Mouse (Mus musculus) left cerebral cortex, postnatal 25 days (tissue): Measurements from ENCODE around the gene Pgap2. TPM values are rescaled to one million over a fixed set of nuclear protein-coding genes. Genes with fewer than 3 reads are reported as not detected.

ENCODE experiments used
- DNase-seq, 2 experiments: peaks; one replicate each; pipeline ENCODE4 v3.0.0; 2022; ENCODE audit warnings: low spot score in 2 of 2, mixed read lengths in 1 of 2
- intact Hi-C: fragments of 180-260 bp; cut with DNase I; formaldehyde crosslinking; loops from one replicate; pipeline ENCODE4 v1.15.1; 2025
- total RNA-seq, 2 experiments: library from RNA; stranded (reverse); gene quantifications; 2 replicates each; pipeline ENCODE4 v1.2.3; 2021

Pgap2 gene
- total RNA-seq, result 10 to 100 TPM; 23.3 to 28.8 TPM

DNA sequence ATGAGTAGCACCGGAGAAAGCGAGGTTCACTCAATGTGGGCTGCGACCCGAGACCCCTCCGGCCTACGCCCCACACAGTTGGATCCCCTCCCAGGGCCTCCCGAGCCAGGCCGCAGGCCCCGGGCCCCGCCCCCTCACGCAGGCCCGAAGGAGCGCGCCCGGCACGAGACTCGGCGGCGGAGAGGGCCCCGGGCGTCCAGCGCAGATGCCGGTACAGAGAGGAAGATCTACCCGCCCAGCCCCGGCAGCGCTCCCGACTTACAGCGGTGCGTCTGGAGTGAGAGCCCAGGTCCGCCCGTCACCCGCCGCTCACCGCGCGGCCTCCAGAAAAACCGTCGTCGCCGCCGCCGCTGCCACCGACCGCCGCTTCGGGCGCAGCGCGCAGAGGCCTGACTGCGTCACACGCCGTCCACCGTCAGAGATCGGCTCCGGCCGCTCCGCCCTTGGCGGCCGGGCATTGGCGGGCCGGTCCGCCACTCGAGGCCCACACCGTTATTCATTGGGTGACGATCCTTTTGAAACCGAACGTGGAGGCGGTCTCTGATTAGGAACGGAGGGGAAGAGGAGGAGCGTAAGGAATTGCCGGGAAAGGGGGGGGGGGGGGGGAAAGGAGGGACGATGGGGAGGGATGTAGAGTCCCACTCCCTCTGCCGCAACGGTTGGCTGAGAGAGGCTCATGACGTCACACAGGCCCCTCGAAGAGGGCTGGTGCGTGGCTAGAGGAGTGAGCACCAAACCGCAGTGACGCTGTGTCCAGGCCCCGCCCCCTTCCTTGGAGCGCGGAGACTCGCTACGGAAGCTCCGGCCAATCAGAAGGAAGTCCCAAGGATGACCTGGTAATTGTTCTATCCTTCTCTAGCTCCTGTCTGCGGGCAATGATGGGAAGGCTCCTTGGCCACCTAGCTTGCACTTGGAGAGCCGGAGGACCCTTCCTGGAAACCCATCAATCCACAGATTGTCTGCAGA, at the start of gene Pgap2, which contains the start of gene Nup98:
TSS of gene Pgap2 (plus strand) at position 453 of the 966 bp plus-strand sequence.
TSS of gene Nup98 (minus strand) at position 421 of the 966 bp plus-strand sequence.
- intact Hi-C loops, result loop anchor here (2.0 kb wide), 1 partner anchor 41 kb away; no protein-coding TSS in a partner anchor
- peak; percentile 99 to 100 for DNase-seq

DNA sequence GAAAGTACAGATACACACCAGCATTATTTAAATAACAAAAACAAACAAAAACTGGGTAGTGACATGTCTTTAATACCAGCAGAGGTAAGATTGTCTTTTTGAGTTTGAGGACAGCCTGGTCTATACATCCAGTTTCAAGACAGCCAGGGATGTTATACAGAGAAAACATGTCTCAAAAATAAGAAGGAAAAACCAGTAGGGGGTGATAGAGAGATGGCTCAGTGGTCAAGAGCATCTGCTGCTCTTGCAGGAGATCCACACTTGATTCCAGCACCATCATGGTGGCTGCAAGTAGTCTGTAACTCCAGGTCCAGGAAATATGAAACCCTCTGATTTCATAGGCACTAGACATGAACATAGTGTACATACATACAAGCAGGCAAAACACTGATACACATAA, 39.7 kb upstream of the Pgap2 start:
- no peak for DNase-seq
- intact Hi-C loops, result no loop called here

DNA sequence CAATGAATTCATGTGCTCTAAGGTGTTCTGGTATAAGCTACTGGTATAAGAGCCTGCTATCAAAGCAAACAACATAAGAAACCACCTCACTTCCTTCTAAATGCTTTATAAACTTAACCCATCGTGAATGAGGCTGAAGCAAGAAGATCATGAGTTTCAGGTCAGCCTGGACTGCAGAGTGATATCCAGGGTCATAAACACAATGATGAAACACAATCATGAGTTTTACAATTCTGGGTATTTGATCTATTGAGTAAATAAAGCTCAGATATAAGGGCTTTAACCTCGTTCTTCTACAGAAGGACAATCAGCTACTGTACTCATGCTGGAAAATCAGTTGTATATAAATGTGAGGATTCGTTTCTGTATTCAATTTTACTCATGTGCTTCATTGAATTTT, 26.2 kb upstream of the Pgap2 start:
- intact Hi-C loops, result loop anchor here (5.0 to 10.0 kb wide), 2 partner anchors 47 to 231 kb away; no protein-coding TSS in a partner anchor

DNA sequence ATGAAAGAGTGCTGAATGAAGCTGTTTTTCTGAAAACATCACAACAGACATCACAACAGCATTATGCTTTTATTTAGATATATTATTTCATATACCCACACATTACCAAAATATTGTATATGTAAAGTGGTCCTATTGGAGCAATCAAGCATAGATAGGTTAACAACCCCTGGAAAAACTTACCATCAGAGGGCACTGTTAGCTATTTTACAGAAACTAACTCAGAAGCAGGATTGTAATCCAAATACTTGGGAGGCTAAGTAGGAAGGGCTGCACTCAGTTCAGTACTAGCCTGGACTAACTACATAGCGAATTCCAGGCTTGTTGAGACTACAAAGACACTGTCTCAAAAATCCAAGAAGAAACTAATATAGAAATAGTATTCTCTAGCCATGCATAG, 17.7 kb upstream of the Pgap2 start:
- DNase-seq, result no peak
- intact Hi-C loops, result no loop called here

More for the DNA sequence above, 26.2 kb upstream of the Pgap2 start:
- no peak for DNase-seq

DNA sequence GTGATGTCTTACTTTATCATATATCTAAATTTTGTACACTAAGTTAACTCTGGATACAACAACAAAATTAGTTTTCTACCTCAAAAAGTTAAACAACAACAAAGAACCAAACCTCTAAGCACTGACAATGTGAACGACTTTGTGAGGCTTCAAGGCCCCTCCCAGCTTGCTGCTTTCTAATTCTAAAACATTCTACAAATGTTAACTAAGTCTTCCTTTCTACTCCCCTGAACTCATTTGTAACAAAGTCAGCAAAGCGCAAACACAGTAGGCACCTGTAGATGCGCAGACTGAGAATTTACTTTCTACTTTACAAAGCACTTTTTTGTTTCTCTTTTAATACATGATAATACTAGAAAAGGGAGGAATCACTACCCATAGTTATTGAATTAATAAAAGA, 9.4 kb upstream of the Pgap2 start:
- no peak for DNase-seq
- intact Hi-C loops, result no loop called here

DNA sequence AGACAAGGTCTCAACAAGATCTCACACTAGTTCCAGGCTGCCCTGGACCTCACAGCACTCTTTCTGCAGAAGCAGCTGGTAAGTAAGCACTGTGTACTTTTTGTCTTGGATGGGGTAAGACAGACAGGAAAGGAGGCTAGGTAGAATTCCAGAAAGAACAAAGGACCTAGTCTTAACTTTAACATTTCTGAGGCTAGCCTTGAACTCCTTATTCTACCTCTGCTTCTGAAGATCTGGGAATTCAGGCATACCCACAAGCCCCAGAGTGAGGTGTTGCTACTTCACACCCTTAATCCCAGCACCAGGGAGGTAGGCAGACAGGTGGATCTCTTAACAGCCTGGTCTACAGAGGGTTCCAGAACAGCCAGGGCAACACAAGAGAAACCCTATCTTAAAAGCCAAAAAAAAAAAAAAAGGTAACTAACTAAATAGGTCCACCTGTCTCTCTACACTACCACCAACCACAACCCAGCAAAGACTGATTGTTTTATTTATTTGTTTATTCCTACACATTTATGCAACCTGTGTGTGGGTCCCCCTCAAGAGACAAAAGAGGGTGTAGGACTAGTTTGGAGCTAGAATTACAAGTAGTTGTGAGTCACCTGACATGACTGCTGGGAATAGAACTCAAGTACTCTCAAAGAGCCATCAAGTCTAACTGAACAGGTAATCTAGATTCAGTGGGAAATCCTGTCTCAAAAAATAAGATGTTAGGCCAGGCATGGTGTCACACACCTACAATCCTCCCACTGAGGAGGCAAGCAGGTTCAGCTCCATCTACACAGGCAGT, 8.8 kb upstream of the Pgap2 start:
- DNase-seq, result no peak
- intact Hi-C loops, result no loop called here

DNA sequence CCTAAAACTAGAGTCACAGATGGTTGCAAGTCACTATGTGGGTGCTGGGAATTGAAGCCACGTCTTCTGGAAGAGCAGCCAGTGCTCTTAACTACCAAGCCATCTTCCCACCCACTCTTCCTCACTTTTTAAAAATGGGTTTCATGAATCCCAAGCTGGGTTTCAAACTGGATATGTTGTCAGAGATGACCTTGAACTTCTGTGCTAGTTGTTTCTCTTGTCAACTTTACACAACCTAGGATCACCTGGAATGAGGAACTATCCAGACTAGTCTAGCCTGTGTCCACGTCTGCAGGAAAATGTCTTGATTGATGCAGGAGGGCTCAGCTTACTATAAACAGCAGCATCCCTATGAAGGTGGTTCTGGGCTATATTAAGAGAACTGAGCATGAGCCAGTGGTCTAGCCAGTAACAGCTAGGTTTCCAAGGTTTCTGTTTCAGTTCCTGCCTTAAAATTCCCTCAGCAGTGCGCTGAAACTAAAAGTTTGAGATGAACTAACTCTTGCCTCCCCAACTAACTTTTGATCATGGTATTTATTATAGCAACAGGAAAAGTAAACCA, 5.6 kb upstream of the Pgap2 start:
- intact Hi-C loops, result no loop called here
- no peak for DNase-seq

DNA sequence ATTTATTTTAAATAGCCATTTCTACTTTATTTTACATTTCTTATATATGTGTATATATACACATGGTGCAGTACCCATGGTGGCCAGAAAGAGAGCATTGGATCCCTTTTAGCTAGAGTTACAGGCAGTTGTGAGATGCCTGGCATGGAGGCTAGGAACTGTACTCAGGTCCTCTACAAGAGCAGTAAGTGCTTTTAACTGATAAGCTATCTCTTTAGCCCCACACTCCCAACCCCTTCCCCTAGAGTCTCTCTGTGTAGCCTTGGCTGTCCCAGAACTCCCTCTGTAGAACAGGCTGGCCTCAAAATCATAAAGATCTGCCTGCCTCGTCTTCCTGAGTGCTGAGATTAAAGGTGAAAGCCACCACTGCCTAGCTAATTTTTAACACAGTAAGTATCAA, 4.4 kb upstream of the Pgap2 start:
- intact Hi-C loops, result no loop called here
- DNase-seq, result no peak

DNA sequence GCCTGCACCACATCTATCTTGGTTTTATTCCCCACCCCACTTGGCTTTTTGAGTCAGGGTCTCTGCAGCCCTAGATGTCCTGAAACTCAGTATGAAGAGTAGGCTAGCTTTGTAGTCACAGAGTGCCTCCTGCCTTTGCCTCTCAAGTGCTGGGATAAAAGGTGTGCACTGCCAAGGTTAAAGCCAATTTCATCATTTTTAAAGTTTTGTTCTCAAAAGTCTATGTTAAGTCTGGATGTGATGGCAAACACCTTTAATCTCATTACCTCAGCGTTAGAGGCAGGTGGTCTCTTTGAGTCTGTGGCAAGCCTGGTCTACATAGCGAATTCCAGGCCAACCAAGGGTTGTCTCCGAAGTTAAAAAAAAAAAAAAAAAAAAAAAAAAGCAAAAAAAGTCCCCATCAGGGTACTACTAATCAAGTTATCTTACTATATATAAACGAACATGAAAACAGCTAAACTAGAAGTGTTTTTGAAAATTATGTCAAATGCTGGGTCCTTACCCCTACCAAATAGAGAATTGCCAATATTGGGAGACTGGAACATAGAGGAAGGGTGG, 1.1 kb upstream of the Pgap2 start:
- intact Hi-C loops, result no loop called here
- no peak for DNase-seq

DNA sequence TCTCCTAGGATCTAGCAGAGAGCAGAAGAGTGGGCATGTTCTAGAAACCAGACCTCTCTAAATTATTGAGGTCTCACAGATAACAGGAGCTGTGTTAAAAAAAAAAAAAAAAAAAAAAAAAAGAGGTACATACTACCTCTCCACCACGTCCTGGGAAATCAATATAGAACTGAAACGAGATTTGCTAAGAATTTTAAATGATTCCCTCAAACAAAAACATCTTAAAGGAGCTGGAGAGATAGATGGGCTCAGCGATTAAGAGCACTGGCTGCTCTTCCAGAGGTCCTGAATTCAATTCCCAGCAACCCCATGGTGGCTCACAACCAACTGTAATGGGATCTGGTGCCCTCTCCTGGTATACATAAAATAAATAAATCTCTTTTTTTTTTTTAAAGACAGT, 1.1 kb downstream of the Pgap2 start:
- intact Hi-C loops, result loop anchor here (2.0 kb wide), 1 partner anchor 40 kb away; no protein-coding TSS in a partner anchor
- no peak for DNase-seq

DNA sequence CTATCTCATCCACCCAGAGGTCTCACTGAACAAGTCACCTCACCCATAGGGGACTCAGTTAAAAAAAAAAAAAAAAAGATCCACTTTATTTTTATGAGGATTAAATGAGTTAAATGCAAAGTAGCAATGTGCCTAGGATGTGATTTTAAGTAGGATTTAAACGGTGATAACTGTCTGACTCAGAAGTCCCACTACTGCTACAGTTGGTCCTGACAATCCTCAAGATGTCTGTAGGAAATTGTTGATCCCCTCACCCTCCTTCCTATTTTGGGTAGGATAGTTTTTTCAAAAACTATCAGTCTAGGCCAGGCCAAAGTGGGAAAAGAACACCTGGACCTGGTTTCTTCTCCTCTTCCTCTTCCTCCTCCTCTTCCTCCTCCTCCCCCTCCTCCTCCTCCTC, 11.9 kb downstream of the Pgap2 start:
- intact Hi-C loops, result loop anchor here (2.0 kb wide), 1 partner anchor 29 kb away; no protein-coding TSS in a partner anchor
- DNase-seq, result peak in 1 of 2 experiments; percentile 52

DNA sequence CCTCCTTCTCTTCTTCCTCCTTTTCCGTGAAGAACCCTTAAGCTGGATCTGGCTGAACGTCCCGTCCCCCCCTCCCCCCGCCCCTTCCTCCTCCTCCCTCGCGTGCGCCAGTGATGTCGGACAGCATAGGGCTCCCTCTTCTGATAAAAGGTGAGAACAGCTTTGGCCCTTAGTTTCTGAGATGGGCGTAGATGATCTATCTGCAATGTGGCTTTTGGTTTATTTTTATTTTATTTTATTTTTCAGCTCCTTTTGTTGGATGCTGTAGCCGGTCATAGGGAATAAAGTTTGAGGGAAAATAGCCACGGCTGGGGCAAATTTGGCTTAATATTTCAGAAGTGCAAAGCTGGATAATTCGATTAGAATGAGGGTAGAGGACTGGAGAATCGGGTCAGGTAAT, 12.3 kb downstream of the Pgap2 start:
- intact Hi-C loops, result loop anchor here (2.0 kb wide), 1 partner anchor 28 kb away; no protein-coding TSS in a partner anchor
- DNase-seq, result no peak

DNA sequence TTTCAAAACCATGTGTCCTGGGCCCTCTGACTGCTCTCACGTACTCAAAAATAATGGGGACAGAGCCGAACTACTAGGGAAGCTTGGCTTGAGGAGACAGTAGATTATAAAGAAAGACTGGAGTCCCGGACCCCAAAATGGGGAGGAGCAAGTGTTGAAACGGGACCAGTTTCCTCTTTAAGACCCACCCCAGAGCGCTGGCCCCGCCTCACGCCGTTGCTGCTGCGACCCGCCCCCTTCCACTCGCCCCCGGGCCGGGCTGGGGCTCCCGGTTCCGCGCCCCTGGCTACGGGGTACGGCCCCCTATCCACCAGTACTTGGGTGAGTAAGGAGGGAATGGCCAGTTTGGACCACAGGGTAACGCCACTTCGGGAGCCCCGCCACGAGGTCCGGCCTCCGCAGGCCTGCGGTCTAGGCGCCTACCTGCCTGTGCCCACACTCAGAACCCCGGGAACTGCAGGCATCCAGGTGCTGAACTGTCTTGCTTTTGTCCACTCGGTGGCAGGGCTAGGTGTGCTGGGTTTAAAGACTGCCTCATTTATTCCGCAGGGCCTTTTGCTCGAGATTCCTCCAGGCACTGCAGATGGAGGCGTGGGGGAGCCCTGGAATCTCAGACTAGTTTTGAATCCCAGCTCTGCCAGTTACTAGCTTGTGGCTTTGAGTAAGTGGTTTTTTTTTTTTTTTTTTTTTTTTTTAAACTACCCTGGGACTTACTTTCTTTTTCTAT, 13.0 kb downstream of the Pgap2 start:
- DNase-seq, result peak; percentile 64 to 66
- intact Hi-C loops, result loop anchor here (2.0 kb wide), 1 partner anchor 28 kb away; no protein-coding TSS in a partner anchor

DNA sequence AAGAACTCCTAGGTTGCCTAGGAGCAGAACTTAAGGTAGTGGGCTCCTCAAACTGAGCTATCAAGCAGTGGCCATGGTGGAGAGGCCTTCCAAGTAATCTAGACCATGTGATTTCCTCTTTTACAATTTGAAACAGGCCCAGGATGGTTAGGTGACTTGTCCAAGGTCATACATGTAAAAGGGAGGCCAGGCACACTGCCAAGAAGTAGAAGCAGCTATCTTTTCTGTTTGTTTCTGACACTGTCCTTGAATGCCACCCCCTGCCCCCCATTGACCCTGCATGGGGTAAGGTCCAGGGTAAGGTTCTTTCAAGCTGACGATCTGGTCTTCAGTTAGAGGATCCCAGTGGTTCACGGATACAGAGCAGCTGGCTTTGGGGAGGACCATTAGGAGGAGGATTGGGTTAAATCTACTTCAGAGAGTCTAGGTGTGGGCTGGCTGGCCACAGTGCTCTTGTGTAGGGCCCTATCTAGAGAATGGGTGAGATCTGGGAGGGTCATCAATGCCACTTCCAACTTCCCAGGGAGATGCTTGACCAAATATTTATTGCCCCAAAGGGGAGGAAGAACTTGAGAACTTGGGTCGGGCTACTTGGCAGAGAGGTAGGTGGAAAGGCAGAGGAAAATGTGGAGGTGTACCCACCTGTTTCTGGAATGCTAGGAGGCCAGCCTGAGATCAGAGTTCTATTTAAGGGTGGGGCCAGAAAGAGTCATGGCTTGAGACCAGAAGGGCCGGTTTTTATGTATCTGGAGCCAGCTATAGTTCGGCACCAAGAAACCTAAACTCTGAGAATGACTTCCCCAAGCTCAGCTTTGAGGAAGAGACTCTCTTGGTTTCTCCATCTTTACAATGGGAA, 14.1 kb downstream of the Pgap2 start:
- DNase-seq, result no peak
- intact Hi-C loops, result loop anchor here (2.0 kb wide), 1 partner anchor 27 kb away; no protein-coding TSS in a partner anchor

DNA sequence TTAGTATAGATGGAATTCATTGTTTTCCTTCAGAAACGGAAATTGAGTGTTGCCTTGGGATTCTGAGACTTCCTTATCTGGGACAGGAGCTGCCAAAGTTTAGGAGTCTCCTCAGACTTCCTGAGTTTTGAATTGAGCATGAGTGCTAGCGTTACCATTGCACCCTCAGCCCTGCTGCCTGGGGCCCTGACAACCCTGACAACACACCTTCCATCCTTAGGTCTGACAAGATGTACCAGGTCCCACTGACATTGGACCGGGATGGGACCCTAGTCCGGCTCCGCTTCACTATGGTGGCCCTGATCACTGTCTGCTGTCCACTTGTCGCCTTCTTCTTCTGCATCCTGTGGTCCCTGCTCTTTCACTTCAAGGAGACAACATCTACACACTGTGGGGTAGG, 16.0 kb downstream of the Pgap2 start:
- DNase-seq, result no peak
- intact Hi-C loops, result no loop called here

DNA sequence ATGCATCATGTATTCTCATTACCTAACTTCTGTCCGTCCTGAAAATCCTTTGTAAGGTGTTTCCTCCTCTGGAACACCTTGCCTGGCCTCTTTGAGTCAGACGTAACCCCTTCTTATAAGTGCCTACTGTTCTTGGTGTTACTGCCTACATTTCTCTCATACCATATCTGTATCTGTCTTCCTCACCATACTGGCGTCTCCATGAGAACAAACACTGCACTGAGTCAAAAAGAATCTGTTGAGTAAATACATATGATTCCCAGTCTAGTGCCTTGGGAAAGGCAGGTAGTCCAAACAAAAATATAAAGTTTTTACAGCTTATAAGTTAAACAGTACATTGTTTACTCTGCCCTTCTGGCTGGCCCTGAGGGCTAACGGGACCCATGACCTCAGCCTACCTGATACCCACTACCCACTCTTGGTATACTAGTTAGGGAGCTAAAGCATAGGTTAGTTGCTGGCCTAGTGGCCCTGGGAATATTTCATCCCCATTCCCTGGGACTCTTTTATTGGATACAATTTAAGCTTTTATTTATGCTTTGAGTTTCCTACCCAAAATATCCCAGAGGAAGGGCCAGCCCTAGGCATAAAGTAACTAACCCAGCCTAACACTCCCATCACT, 18.2 kb downstream of the Pgap2 start:
- intact Hi-C loops, result no loop called here

DNA sequence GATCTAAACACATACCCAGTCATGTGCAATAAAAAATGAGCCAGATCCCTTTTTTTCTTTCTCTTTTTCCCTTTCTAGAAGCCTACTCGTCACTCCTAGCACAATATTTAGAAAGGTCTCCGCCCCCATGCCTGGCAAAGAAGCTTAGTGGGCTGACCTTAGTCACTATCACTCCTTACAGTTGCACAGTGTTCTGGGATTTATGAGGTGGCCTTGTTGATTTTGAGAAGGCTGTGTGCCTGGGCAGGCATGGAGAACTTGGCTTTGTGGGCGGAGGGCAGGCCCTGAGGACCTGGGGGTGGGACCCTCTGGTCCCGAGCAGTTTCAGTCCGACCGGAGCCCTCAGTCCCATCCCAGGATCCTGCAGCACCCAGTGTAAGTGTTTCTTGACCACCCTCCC, 19.8 kb downstream of the Pgap2 start:
- DNase-seq, result no peak
- intact Hi-C loops, result no loop called here

More for the DNA sequence above, 18.2 kb downstream of the Pgap2 start:
- DNase-seq, result no peak
